Mouse (Mus musculus): ENCODE data around the gene Tmem183a.

- no peak for TF ChIP-seq ELF1 (IDR thresholded peaks at IDR 0.05; ENCODE audit: low read depth, low read length)
- TF ChIP-seq CTCF (IDR thresholded peaks at IDR 0.05 in 2 of 3, conservative IDR thresholded peaks at IDR 0.05 in 1 of 3; ENCODE audit: control insufficient read depth in 1 of 3, insufficient read depth in 1 of 3, low read depth in 2 of 3, low read length in 3 of 3, poor library complexity in 1 of 3, severe bottlenecking in 1 of 3): no peak
- no peak for TF ChIP-seq GATA1 (IDR thresholded peaks at IDR 0.05; ENCODE audit: low read depth, low read length)
- no peak for TF ChIP-seq MAFK (IDR thresholded peaks at IDR 0.05; ENCODE audit: borderline replicate concordance, low read depth, low read length)
- no peak for TF ChIP-seq POLR2A (IDR thresholded peaks at IDR 0.05; ENCODE audit: control insufficient read depth in 1 of 2, insufficient read depth in 1 of 2, low read depth in 1 of 2, low read length in 2 of 2, poor library complexity in 1 of 2)
Measured at GRCm38 (mm10) chr1:134361195-134361856, 453 bp downstream of the Tmem183a start.

Data from MEL (cell line).